Mouse (Mus musculus) cortical plate, adult 2 months (tissue): ENCODE results near the gene Clptm1.

Experiments used
- CTCF ChIP-seq: fragments of 200-500 bp; IDR thresholded peaks from 2 replicates; pipeline ENCODE4 v1.5.1; 2011; ENCODE audit warnings: mild to moderate bottlenecking, control low read depth, low read length; ENCODE audit not compliant: insufficient read depth; ENCODE audit errors: extremely low read depth
- POLR2A ChIP-seq: fragments of 200-500 bp; IDR thresholded peaks from 2 replicates; pipeline ENCODE4 v1.6.1; 2011; ENCODE audit warnings: mild to moderate bottlenecking, low read length, control low read depth; ENCODE audit not compliant: insufficient read depth; ENCODE audit errors: extremely low read depth

DNA sequence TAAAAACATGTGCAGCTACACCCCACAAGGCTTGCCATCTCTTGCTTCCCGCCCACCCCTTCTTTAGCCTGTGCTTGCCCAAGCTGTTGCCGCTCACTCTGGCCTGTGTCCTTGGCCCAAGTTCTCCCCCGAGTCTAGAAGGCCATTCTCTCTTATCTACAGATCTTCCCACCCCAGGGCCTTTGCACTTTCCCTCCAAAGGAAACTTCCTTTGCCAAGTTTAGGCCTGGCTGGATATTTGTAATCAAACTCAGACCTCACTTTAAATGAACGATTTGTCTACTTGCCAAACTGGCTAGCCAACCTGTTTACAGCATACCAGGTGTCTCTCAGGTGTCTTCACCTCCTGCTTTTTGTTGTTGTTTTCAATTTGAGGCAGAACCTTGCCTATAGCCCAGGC is 26.0 kb upstream of the Clptm1 start:
- no peak for TF ChIP-seq POLR2A
- no peak for TF ChIP-seq CTCF
